Mouse (Mus musculus): ENCODE results near the gene Akt3.

Gene Akt3

GRCm38 (mm10) chr1:177048773-177049172 lies 209.2 kb downstream of the Akt3 start:
- DNase-seq, result no peak

- DNase-seq, result no peak
Measured at GRCm38 (mm10) chr1:177046963-177047362, 211.0 kb downstream of the Akt3 start.

- no peak for DNase-seq
Measured at GRCm38 (mm10) chr1:177045885-177046284, 212.1 kb downstream of the Akt3 start.

- no peak for DNase-seq
Measured at GRCm38 (mm10) chr1:177040058-177040457, 217.9 kb downstream of the Akt3 start.

- no peak for DNase-seq
Measured at GRCm38 (mm10) chr1:177039093-177039674, 218.8 kb downstream of the Akt3 start.

GRCm38 (mm10) chr1:177038383-177038782 lies 219.6 kb downstream of the Akt3 start:
- DNase-seq, result no peak

GRCm38 (mm10) chr1:177035460-177035859 lies 222.5 kb downstream of the Akt3 start:
- no peak for DNase-seq

- no peak for DNase-seq
Measured at GRCm38 (mm10) chr1:177032233-177032632, 225.8 kb downstream of the Akt3 start.

- no peak for DNase-seq
Measured at GRCm38 (mm10) chr1:177031196-177031595, 226.8 kb downstream of the Akt3 start.

- no peak for DNase-seq
Measured at GRCm38 (mm10) chr1:177030669-177031068, 227.3 kb downstream of the Akt3 start.

- DNase-seq, result no peak
Measured at GRCm38 (mm10) chr1:177029032-177029431, 229.0 kb downstream of the Akt3 start.

- no peak for DNase-seq
Measured at GRCm38 (mm10) chr1:177027706-177028105, 230.3 kb downstream of the Akt3 start.

- DNase-seq, result no peak
Measured at GRCm38 (mm10) chr1:177022751-177023150, 235.3 kb downstream of the Akt3 start.

GRCm38 (mm10) chr1:177019668-177020067 lies 238.3 kb downstream of the Akt3 start:
- no peak for DNase-seq

GRCm38 (mm10) chr1:177018750-177019149 lies 239.3 kb downstream of the Akt3 start:
- no peak for DNase-seq

- no peak for DNase-seq
Measured at GRCm38 (mm10) chr1:177016729-177017128, 241.3 kb downstream of the Akt3 start.

GRCm38 (mm10) chr1:177015917-177016316 lies 242.1 kb downstream of the Akt3 start:
- DNase-seq, result no peak

GRCm38 (mm10) chr1:177014921-177015439 lies 243.0 kb downstream of the Akt3 start:
- DNase-seq, result no peak

- no peak for DNase-seq
Measured at GRCm38 (mm10) chr1:177014346-177014745, 243.7 kb downstream of the Akt3 start.

- no peak for DNase-seq
Measured at GRCm38 (mm10) chr1:177013776-177014175, 244.2 kb downstream of the Akt3 start.

GRCm38 (mm10) chr1:177013313-177013712 lies 244.7 kb downstream of the Akt3 start:
- DNase-seq, result no peak

- no peak for DNase-seq
Measured at GRCm38 (mm10) chr1:177012774-177013173, 245.2 kb downstream of the Akt3 start.

- DNase-seq, result no peak
Measured at GRCm38 (mm10) chr1:177011688-177012087, 246.3 kb downstream of the Akt3 start.

- no peak for DNase-seq
Measured at GRCm38 (mm10) chr1:177010607-177011302, 247.2 kb downstream of the Akt3 start.

- DNase-seq, result no peak
Measured at GRCm38 (mm10) chr1:177010041-177010440, 248.0 kb downstream of the Akt3 start.

Data from lung, postnatal 14 days (tissue).